Mouse (Mus musculus): ENCODE measurements around the gene Awat1. TPM values are rescaled to one million over a fixed set of nuclear protein-coding genes. Genes with fewer than 3 reads are reported as not detected.

Awat1 gene
- not detected in 2 replicates for polyA plus RNA-seq (2015; fragmentation: Nextera tagmentation; extraction: Ambion mirVana)

GRCm38 (mm10) chrX:100571951-100572350 lies at the start of gene Awat1:
TSS of gene Awat1 (plus strand) at chrX:100572251.

GRCm38 (mm10) chrX:100524471-100524870 lies 47.6 kb upstream of the Awat1 start, which contains the start of gene Dgat2l6:
TSS of gene Dgat2l6 (plus strand) at chrX:100524838.

GRCm38 (mm10) chrX:100594791-100595190 lies 22.7 kb downstream of the Awat1 start, which contains the start of gene P2ry4:
TSS of gene P2ry4 (minus strand) at chrX:100594869.

GRCm38 (mm10) chrX:100605314-100605713 lies 33.3 kb downstream of the Awat1 start, which contains the start of gene Arr3:
TSS of gene Arr3 (plus strand) at chrX:100605497.

GRCm38 (mm10) chrX:100625546-100625801 lies 53.4 kb downstream of the Awat1 start, which contains the start of gene Kif4:
TSS of gene Kif4 (plus strand) at chrX:100625737.

GRCm38 (mm10) chrX:100625802-100626793 lies 54.0 kb downstream of the Awat1 start, which contains the start of gene Pdzd11:
TSS of gene Pdzd11 (minus strand) at chrX:100626568.

Other genes starting within 250 kb of the Awat1 start
- not detected in 2 replicates for gene Otud6a, start 143.2 kb upstream of the Awat1 start, polyA plus RNA-seq (2015; fragmentation: Nextera tagmentation; extraction: Ambion mirVana)
- gene Awat2, start 129.5 kb upstream of the Awat1 start, polyA plus RNA-seq (2015; fragmentation: Nextera tagmentation; extraction: Ambion mirVana) = 0.14 and 0.15 TPM in 2 replicates
- 25.5 and 26.6 TPM in 2 replicates for gene Igbp1, start 78.0 kb upstream of the Awat1 start, polyA plus RNA-seq (2015; fragmentation: Nextera tagmentation; extraction: Ambion mirVana)
- gene Dgat2l6, start 47.4 kb upstream of the Awat1 start, polyA plus RNA-seq (2015; fragmentation: Nextera tagmentation; extraction: Ambion mirVana) = not detected in 2 replicates
- not detected in 2 replicates for gene P2ry4, start 22.6 kb downstream of the Awat1 start, polyA plus RNA-seq (2015; fragmentation: Nextera tagmentation; extraction: Ambion mirVana)
- not detected in 2 replicates for gene Arr3, start 33.2 kb downstream of the Awat1 start, polyA plus RNA-seq (2015; fragmentation: Nextera tagmentation; extraction: Ambion mirVana)
- gene Kif4, start 53.5 kb downstream of the Awat1 start, polyA plus RNA-seq (2015; fragmentation: Nextera tagmentation; extraction: Ambion mirVana) = 22.8 and 24.7 TPM in 2 replicates
- gene Pdzd11, start 54.3 kb downstream of the Awat1 start, polyA plus RNA-seq (2015; fragmentation: Nextera tagmentation; extraction: Ambion mirVana) = 76.9 and 79.3 TPM in 2 replicates
- gene Gdpd2, start 157.6 kb downstream of the Awat1 start, polyA plus RNA-seq (2015; fragmentation: Nextera tagmentation; extraction: Ambion mirVana) = 81.7 and 107 TPM in 2 replicates
- gene Dlg3, start 195.5 kb downstream of the Awat1 start, polyA plus RNA-seq (2015; fragmentation: Nextera tagmentation; extraction: Ambion mirVana) = 2.2 and 2.9 TPM in 2 replicates